Mouse (Mus musculus): ENCODE data around the gene Rpp30.

Rpp30 gene

GRCm38 (mm10) chr19:36083262-36084225 lies at the start of gene Rpp30:
Rpp30 (plus strand) TSS chr19:36083716.
- peak; percentile 84 for DNase-seq

- no peak for DNase-seq
Measured at GRCm38 (mm10) chr19:36046046-36046445, 37.5 kb upstream of the Rpp30 start.

GRCm38 (mm10) chr19:36056502-36057221 lies 26.9 kb upstream of the Rpp30 start:
- DNase-seq, result peak; percentile 12

- peak; percentile 47 for DNase-seq
Measured at GRCm38 (mm10) chr19:36057231-36057811, 26.2 kb upstream of the Rpp30 start, which contains the start of gene Htr7. Htr7 (minus strand) TSS chr19:36057507.

GRCm38 (mm10) chr19:36062801-36063529 lies 20.6 kb upstream of the Rpp30 start:
- no peak for DNase-seq

- no peak for DNase-seq
Measured at GRCm38 (mm10) chr19:36082606-36083261, 782 bp upstream of the Rpp30 start.

- no peak for DNase-seq
Measured at GRCm38 (mm10) chr19:36090781-36091180, 7.3 kb downstream of the Rpp30 start.

- no peak for DNase-seq
Measured at GRCm38 (mm10) chr19:36097194-36097593, 13.7 kb downstream of the Rpp30 start.

- no peak for DNase-seq
Measured at GRCm38 (mm10) chr19:36098265-36098664, 14.7 kb downstream of the Rpp30 start.

GRCm38 (mm10) chr19:36098916-36099315 lies 15.4 kb downstream of the Rpp30 start:
- no peak for DNase-seq

- no peak for DNase-seq
Measured at GRCm38 (mm10) chr19:36103909-36104308, 20.4 kb downstream of the Rpp30 start.

- DNase-seq, result no peak
Measured at GRCm38 (mm10) chr19:36109318-36109944, 25.9 kb downstream of the Rpp30 start.

- DNase-seq, result no peak
Measured at GRCm38 (mm10) chr19:36110465-36110864, 26.9 kb downstream of the Rpp30 start.

- no peak for DNase-seq
Measured at GRCm38 (mm10) chr19:36111054-36111895, 27.8 kb downstream of the Rpp30 start.

- peak; percentile 33 for DNase-seq
Measured at GRCm38 (mm10) chr19:36112007-36112406, 28.5 kb downstream of the Rpp30 start.

- DNase-seq, result no peak
Measured at GRCm38 (mm10) chr19:36116185-36116584, 32.7 kb downstream of the Rpp30 start.

- no peak for DNase-seq
Measured at GRCm38 (mm10) chr19:36119219-36119618, 35.7 kb downstream of the Rpp30 start.

GRCm38 (mm10) chr19:36119783-36120471 lies 36.4 kb downstream of the Rpp30 start, which contains the start of gene Ankrd1:
Ankrd1 (minus strand) TSS chr19:36120099.
- no peak for DNase-seq

GRCm38 (mm10) chr19:36124203-36124602 lies 40.7 kb downstream of the Rpp30 start:
- no peak for DNase-seq

GRCm38 (mm10) chr19:36128440-36128839 lies 44.9 kb downstream of the Rpp30 start:
- no peak for DNase-seq
